Mouse (Mus musculus) lung, adult 2 months (tissue): ENCODE measurements at regions not wholly inside any gene's neighbourhood (a gene's known extent, or its start where the extent isn't known, plus 50 kb on each side); places are given as distances from the start of the nearest gene placed in this dataset.

Source experiments
- DNase-seq: peaks from one replicate; pipeline ENCODE4 v3.0.0; 2022
- H3K4me1 ChIP-seq: fragments of 200-500 bp; 2 replicates; pipeline ENCODE4 v1.6.1; 2011; ENCODE audit warnings: low read length; ENCODE audit not compliant: control insufficient read depth, insufficient read depth
- H3K4me3 ChIP-seq: fragments of 200-500 bp; replicated peaks from 2 replicates; pipeline ENCODE3; 2011; ENCODE audit warnings: low read depth, mild to moderate bottlenecking, control low read depth, low read length; ENCODE audit errors: extremely low read depth
- CTCF ChIP-seq: fragments of 200-500 bp; IDR thresholded peaks from 2 replicates; pipeline ENCODE4 v1.5.1; 2011; ENCODE audit warnings: mild to moderate bottlenecking, low read length, control low read depth; ENCODE audit not compliant: insufficient read depth
- POLR2A ChIP-seq: fragments of 200-500 bp; IDR thresholded peaks from 2 replicates; pipeline ENCODE4 v1.6.1; 2011; ENCODE audit warnings: low read depth, mild to moderate bottlenecking, control low read depth, low read length, borderline replicate concordance; ENCODE audit errors: extremely low read depth
- whole genome bisulfite sequencing: fragments of 180-500 bp; shearing (Covaris S2); methylation state at CpG from one replicate; pipeline ENCODE4 v1.1.7; 2018; 5-methylcytosine and 5-hydroxymethylcytosine counted together

DNA sequence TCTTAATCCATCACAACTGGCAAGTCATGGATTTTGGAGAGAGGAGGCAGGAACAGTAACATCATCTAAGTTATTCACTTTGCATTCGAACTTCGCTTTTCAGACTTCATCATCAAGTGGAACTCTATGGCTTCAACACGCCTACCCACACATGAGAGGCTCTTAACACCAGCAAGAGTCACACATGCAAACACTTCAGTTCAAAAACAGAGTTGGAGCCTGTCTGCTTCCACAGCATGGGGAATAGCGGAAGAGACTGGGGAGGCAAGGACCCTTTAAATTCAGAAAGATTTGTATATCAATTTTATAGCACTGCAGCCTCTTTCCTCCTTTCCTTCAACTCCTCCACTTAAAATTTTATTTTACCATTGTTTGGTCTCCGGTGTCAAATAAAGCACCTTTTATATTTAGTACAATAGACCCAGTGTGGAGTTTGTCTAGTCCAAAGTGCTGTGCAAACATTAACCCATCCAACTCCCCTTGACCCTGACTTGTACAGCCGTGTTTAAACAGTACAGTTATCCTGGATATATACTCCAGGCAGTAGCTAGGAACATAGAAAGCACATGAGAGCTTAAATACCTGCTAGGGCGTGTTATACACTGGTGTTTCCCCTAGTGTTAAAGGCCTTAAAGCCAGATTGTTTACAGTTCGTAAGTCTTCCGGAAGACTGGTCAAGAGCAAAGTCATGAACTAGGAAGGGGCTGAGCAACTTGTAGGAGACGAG is 203.5 kb downstream of the Fgf9 start:
- no peak overlapping the region for H3K4me3 ChIP-seq
- TF ChIP-seq POLR2A (no peak), CTCF (no peak)
- H3K4me1 ChIP-seq: no peaks in the 10 kb centered on the region; the same call in 1 of the 2 replicates
- DNase-seq: no peak
- 53% methylated on average over 10 of the region's 10 CpGs for WGBS

DNA sequence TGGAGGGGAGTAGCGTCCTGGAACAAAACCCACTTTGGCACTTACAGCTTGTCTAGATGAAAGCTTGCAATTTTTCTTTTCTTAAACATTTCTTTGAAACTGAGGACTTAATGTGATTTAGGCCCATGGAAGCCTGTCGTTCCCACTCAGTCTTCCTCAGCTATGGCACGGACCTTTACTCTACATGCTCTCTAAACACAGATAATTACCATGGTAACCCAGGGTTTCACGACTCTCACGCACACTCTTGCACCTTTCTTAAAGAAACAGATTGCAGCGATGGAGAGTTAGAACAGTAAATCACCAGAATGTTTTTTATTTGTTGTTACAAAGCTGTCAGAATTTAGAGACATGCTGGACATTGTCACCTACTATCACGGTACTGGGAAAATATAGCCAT is 195.0 kb downstream of the Fgf9 start:
- Histone ChIP-seq H3K4me3 (no peak overlapping the region), H3K4me1 (no peaks in the 10 kb centered on the region)
- TF ChIP-seq POLR2A (no peak), CTCF (no peak)
- WGBS: 20% methylated on average over 7 of the region's 7 CpGs
- DNase-seq: no peak

DNA sequence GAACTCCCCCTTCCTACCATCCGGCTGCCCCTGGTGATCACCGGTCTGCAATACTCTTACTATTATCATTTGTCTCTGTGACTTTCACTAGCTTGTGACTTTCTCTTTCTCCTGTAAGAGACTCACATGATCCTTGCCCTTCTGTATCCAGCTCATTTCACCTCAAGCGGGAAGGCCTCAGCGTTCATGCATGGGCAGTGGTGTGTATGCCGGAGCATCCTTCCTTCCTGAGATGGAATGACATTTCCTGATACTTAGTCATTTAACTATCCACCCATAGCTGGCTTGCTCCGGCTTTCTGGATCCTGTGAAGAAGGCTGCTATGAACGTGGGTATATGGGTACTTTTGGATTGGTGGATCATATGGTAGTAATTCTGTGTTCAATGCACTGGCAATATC is 194.1 kb downstream of the Fgf9 start:
- Histone ChIP-seq H3K4me1 (no peaks in the 10 kb centered on the region), H3K4me3 (no peak overlapping the region)
- DNase-seq: no peak
- WGBS: 61% methylated on average over 7 of the region's 7 CpGs
- TF ChIP-seq CTCF (no peak), POLR2A (no peak)

DNA sequence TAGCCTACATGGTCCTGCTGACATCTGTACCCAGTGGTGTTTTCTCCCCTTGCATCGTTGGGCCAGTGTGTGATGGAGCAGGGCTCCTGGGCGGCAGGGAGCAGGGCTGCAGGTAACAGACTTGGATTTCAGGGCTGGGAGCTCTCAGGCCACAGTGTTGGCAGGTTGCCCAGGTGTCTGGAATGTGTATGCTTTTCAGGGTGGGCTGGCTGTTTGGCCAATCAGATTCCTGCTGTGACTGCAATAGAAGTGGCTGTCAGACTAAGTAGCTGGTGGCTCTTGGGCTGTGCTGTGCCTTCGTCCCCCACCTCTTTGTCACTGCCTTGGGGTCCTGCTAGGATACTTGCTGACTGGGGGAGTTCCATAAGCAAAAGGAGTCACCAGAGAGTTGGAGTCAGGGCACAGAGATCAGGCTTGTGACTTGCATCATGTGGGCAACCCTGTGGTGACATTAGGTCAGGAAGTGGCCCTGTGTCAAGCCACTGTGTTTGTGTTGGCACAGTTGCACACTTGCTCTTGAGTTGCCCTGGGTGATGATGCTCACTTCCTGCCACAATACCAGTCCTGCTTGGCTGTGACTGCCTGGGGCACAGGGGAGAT is 183.1 kb downstream of the Fgf9 start:
- H3K4me3 ChIP-seq: no peak overlapping the region
- peak; percentile 64 for DNase-seq
- H3K4me1 ChIP-seq: no peaks in the 10 kb centered on the region
- WGBS: 46% methylated on average over 3 of the region's 3 CpGs
- TF ChIP-seq POLR2A: no peak

DNA sequence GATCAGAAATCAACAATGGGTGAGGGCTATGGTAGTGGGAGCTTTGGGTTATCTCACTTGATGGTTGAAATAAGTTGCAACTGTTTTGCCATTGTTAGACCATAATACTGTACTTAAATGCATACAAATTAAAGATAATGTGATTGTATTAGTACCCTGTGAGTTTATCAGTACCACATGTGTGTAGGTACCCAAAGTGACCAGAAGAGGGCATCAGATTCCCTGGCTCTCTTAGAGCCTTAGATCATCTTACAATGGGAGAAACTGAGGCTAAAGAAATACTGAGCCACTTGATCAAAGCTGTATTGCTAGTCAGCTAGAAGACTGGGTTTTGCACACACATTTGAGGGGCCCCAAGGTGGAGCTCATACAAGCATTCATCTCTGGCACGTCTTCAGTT is 155.5 kb downstream of the Fgf9 start:
- no peak for DNase-seq
- 81% methylated on average over 1 of the region's 1 CpGs for WGBS
- Histone ChIP-seq H3K4me3 (no peak overlapping the region), H3K4me1 (no peaks in the 10 kb centered on the region)
- TF ChIP-seq CTCF (no peak), POLR2A (no peak)

DNA sequence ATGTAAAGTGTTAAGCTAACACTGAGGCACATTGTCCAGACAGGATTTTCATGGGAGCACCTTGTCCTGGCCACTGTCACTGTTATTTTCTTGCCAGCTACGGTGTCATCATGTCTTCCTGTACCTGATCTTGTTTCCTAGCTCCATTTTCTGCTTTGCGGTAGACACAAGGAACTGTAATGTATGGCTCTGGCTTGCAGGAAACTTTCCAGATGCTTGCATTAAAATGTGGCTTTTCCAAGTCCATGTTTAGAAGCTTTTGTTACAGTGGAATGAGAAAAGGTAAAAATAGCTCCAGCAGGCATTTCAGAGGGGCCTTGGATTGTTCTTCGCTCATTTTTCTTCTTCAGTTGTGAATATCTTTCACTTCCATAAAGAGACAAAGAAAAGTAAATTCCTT is 154.1 kb downstream of the Fgf9 start:
- H3K4me3 ChIP-seq: no peak overlapping the region
- WGBS: 84% methylated on average over 3 of the region's 3 CpGs
- no peak for DNase-seq
- no peaks in the 10 kb centered on the region for H3K4me1 ChIP-seq
- TF ChIP-seq CTCF (no peak), POLR2A (no peak)

DNA sequence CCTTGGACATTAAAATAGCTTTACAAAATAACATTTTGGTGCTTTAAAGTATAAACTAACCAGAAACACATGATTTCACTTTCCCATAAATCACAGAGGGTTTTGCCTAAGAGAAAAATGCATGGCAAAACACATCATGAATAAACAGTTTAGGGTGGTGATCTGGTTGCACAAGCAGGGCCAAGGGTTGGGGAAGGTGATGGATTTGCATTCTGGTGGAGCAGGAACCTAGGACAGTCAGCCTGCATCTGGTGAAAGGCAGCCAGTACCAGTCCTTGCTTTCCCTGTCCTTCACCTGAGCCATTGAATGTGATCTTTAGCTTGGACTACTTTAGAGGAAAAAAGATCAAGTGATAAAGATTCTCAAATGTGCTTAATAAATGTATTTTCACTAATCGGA is 138.1 kb downstream of the Fgf9 start:
- no peak for DNase-seq
- Histone ChIP-seq H3K4me3 (no peak overlapping the region), H3K4me1 (no peaks in the 10 kb centered on the region)
- WGBS: 95% methylated on average over 1 of the region's 1 CpGs
- TF ChIP-seq POLR2A (no peak), CTCF (no peak)

DNA sequence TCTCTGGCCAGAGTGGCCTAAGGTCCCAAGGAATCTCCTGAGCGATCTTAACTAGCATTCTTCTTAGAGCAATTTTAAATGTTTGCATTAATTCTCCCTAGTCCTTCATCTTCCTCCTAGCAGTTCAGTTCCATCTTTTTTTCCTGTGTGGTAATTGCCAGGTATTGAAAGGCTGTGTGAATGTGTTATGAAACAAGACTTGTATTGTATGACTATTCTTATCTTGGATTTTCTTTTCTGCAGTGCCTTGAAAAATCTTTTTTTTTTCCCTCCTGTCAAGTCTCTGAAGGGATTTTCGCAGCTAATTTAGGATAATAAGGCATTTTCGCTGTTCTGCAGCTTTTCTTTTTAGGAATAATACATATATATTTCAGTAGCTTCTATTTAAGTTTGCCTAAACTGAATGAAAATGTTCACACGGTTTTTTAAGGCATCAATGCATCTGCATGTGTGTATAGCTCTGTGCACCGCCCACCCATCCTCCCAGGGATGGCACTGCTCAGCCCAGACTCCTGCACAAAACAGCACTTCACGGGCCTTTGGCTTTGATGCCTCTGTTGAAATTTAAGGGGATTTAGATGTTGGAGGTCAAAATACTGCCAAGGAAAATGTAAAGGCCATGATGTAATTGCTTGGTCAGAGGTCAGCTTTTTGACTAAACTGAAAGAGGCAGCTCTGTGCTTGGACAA is 132.4 kb downstream of the Fgf9 start:
- TF ChIP-seq CTCF (no peak), POLR2A (no peak)
- no peak for DNase-seq
- WGBS: 74% methylated on average over 6 of the region's 6 CpGs
- Histone ChIP-seq H3K4me3 (no peak overlapping the region), H3K4me1 (no peaks in the 10 kb centered on the region)

DNA sequence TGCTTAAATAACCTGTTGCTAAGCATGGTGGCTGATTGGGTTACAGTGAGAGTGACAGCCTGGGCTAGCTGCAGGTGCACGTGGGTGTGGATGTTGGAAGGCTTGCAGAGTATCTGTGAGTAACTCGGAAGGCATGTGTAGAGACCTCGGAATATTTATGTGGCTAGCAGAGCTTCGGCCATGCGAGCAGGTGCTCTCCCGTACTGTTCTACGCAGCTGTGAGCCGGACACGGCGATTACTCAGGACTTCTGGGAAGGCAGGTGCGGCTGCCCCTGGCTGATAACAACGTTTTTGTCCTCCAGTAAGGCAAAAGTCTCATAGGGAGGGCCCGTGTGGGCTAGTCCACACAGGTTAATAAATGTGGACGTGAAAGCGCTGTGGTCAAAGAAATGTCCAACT is 119.6 kb downstream of the Fgf9 start:
- no peak for DNase-seq
- WGBS: 81% methylated on average over 15 of the region's 15 CpGs
- no peak for TF ChIP-seq CTCF
- TF ChIP-seq POLR2A: no peak
- H3K4me3 ChIP-seq: no peak overlapping the region
- no peaks in the 10 kb centered on the region for H3K4me1 ChIP-seq

DNA sequence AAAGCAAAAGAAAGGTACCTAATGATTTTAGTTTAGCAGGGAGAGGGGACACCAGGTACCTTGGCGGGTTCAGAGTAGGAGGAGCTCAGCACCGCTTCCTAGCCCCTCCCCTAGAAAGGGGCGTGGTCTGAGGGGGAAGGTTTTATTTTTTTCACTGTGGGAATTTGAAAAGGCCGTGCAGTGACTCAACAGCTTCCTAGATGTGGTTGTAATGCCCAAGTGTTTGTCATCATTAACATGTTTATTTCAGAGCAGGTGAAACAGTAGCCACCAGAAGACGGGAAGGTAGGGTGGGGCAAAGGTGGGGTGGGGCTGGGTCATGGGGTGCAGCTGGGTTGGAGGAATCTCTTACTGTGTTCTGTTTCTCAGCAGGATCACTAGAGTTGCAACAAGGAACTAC is 112.5 kb downstream of the Fgf9 start:
- no peaks in the 10 kb centered on the region for H3K4me1 ChIP-seq
- H3K4me3 ChIP-seq: no peak overlapping the region
- no peak for TF ChIP-seq POLR2A
- TF ChIP-seq CTCF: no peak
- WGBS: 49% methylated on average over 5 of the region's 5 CpGs
- no peak for DNase-seq
